Mouse (Mus musculus): ENCODE measurements around the gene Arid2. TPM values are rescaled to one million over a fixed set of nuclear protein-coding genes. Genes with fewer than 3 reads are reported as not detected.

The Arid2 gene
- total and polyA plus RNA-seq, 3 experiments = 20.3 to 31.2 (median 25.9) TPM

- no peak for TF ChIP-seq MAFK (IDR thresholded peaks at IDR 0.05; ENCODE audit: borderline replicate concordance, low read depth, low read length)
- TF ChIP-seq EP300 (IDR thresholded peaks at IDR 0.05; ENCODE audit: low read depth in 1 of 2, low read length in 2 of 2) = no peak
- TF ChIP-seq KAT2A (conservative IDR thresholded peaks at IDR 0.05; ENCODE audit: low read depth, low read length) = no peak
- no peak for TF ChIP-seq RCOR1 (IDR thresholded peaks at IDR 0.05; ENCODE audit: low read depth, low read length)
- no peak for TF ChIP-seq ETS1 (IDR thresholded peaks at IDR 0.05; ENCODE audit: low read depth, low read length)
- no peak for TF ChIP-seq HCFC1 (IDR thresholded peaks at IDR 0.05; ENCODE audit: low read depth, low read length)
- TF ChIP-seq GABPA (IDR thresholded peaks at IDR 0.05; ENCODE audit: low read depth, low read length) = no peak
- TF ChIP-seq GATA1 (IDR thresholded peaks at IDR 0.05; ENCODE audit: low read depth, low read length) = no peak
- TF ChIP-seq POLR2AphosphoS5 (IDR thresholded peaks at IDR 0.05; ENCODE audit: borderline replicate concordance, low read depth, low read length) = no peak
- TF ChIP-seq POLR2AphosphoS2 (IDR thresholded peaks at IDR 0.05; ENCODE audit: low read length) = no peak
- no peak for TF ChIP-seq USF1 (IDR thresholded peaks at IDR 0.05; ENCODE audit: low read depth, low read length)
- no peak for TF ChIP-seq NELFE (IDR thresholded peaks at IDR 0.05; ENCODE audit: low read depth, low read length)
- no peak for TF ChIP-seq BHLHE40 (IDR thresholded peaks at IDR 0.05; ENCODE audit: borderline replicate concordance, low read depth, low read length)
- TF ChIP-seq CTCF (IDR thresholded peaks at IDR 0.05 in 2 of 3, conservative IDR thresholded peaks at IDR 0.05 in 1 of 3; ENCODE audit: control insufficient read depth in 1 of 3, insufficient read depth in 1 of 3, low read depth in 2 of 3, low read length in 3 of 3, poor library complexity in 1 of 3, severe bottlenecking in 1 of 3) = no peak
- DNase-seq (ENCODE audit: low read depth, low spot score) = no peak
- Histone ChIP-seq H3K4me3 (ENCODE audit: control insufficient read depth in 1 of 2, insufficient read depth in 1 of 2, low read depth in 2 of 2, low read length in 2 of 2) (no peak overlapping the region), H3K9ac (ENCODE audit: control insufficient read depth, low read depth, low read length, poor library complexity, severe bottlenecking) (no peak overlapping the region), H3K36me3 (ENCODE audit: control insufficient read depth in 1 of 2, insufficient read depth in 2 of 2, low read length in 2 of 2) (no peaks in the 10 kb centered on the region), H3K79me2 (ENCODE audit: control insufficient read depth, insufficient read depth, low read length, poor library complexity) (no peaks in the 10 kb centered on the region), H3K4me1 (ENCODE audit: control insufficient read depth in 1 of 2, insufficient read depth in 2 of 2, low read length in 2 of 2) (no peaks in the 10 kb centered on the region), H3K9me3 (replicated peaks; ENCODE audit: insufficient read depth, low read length) (no peaks in the 10 kb centered on the region), H3K27me3 (ENCODE audit: control insufficient read depth in 1 of 2, insufficient read depth in 2 of 2, low read length in 2 of 2) (no peaks in the 10 kb centered on the region), H3K27ac (ENCODE audit: control insufficient read depth, low read depth, low read length) (no peak overlapping the region)
Measured at GRCm38 (mm10) chr15:96267933-96268332, 19.4 kb upstream of the Arid2 start.

DNA sequence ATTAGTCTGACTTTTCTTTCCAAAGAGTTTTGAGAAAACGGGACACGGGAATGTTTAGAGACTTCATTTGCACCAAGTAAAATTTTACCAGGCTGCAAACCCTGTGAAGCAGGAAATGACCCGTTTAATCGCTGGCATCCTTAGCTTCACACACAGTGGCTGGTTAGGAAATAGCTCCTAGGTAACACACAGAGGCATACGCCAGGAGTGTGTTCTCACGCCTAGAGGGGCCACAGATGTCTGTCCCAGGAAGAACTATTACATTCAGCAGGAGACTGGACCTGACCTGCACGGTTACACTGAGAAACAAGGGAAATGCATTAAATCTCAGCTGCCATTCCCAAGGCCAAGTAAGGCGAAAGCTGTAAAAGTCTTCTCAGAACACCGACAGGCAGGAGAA is 18.7 kb upstream of the Arid2 start:
- Histone ChIP-seq H3K79me2 (ENCODE audit: control insufficient read depth, insufficient read depth, low read length, poor library complexity) (no peaks in the 10 kb centered on the region), H3K27ac (ENCODE audit: control insufficient read depth, low read depth, low read length) (no peak overlapping the region), H3K9ac (ENCODE audit: control insufficient read depth, low read depth, low read length, poor library complexity, severe bottlenecking) (no peak overlapping the region), H3K36me3 (ENCODE audit: control insufficient read depth in 1 of 2, insufficient read depth in 2 of 2, low read length in 2 of 2) (peaks cover 0 to 3% of the 10 kb centered on the region in 2 experiments; a peak in 1 of 4 replicates), H3K4me3 (ENCODE audit: control insufficient read depth in 1 of 2, insufficient read depth in 1 of 2, low read depth in 2 of 2, low read length in 2 of 2) (no peak overlapping the region), H3K4me1 (ENCODE audit: control insufficient read depth in 1 of 2, insufficient read depth in 2 of 2, low read length in 2 of 2) (no peaks in the 10 kb centered on the region), H3K9me3 (replicated peaks; ENCODE audit: insufficient read depth, low read length) (no peaks in the 10 kb centered on the region), H3K27me3 (ENCODE audit: control insufficient read depth in 1 of 2, insufficient read depth in 2 of 2, low read length in 2 of 2) (no peaks in the 10 kb centered on the region)
- TF ChIP-seq TAL1 (IDR thresholded peaks at IDR 0.05; ENCODE audit: low read length) (no peak), HCFC1 (IDR thresholded peaks at IDR 0.05; ENCODE audit: low read depth, low read length) (no peak), MEF2A (IDR thresholded peaks at IDR 0.05; ENCODE audit: extremely low read depth, insufficient replicate concordance, low read depth, low read length, poor library complexity, severe bottlenecking) (no peak), MAX (IDR thresholded peaks at IDR 0.05; ENCODE audit: low read length) (no peak), MYB (IDR thresholded peaks at IDR 0.05; ENCODE audit: low read depth, low read length) (no peak), BHLHE40 (IDR thresholded peaks at IDR 0.05; ENCODE audit: borderline replicate concordance, low read depth, low read length) (no peak), CHD1 (IDR thresholded peaks at IDR 0.05; ENCODE audit: low read depth, low read length) (no peak), CHD2 (IDR thresholded peaks at IDR 0.05; ENCODE audit: low read length) (no peak), NRF1 (IDR thresholded peaks at IDR 0.05; ENCODE audit: insufficient read depth, low read depth, low read length, poor library complexity, severe bottlenecking) (no peak), ETS1 (IDR thresholded peaks at IDR 0.05; ENCODE audit: low read depth, low read length) (no peak)
- no peak for DNase-seq (ENCODE audit: low read depth, low spot score)

Data from MEL (cell line).